In the genomic region with DNA sequence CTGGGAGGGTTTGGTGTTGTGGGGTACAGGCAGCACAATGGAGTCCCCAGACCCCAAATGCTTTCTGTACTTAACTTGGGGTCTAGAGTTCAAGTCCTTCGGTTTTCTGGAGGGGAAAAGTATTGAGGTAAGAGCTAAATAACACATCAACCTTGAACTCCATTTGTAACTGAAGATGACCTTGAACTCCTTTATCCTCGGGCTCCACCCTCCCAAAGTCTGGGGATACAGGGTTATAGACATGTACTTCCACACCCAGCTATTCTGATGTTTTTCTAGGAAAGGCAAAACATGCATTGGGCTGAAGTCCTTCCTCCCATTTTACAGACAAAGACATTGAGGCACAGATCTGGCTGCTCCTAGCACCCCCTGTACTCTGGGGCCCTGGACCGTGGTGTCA, we compare ENCODE assay signal across 8 mouse cellular contexts. TPM values are rescaled to one million over a fixed set of nuclear protein-coding genes. Genes with fewer than 3 reads are reported as not detected.
DNase-seq lines count a peak whose midpoint lies in the region; ATAC-seq and TF ChIP-seq lines count a peak whose summit lies in the region.
"Had no signal": no experiment of that assay in that cellular context is flagged by ENCODE, and none has a peak within 500 bp of the region (broad histone marks: within the 10 kb centered on the region; RNA-seq: fewer than 3 reads in every experiment).

No protein-coding gene starts in this region.

- H3K36me3 ChIP-seq in lung, embryonic 14.5 days (ENCODE audit: insufficient read depth) = no peaks in the 10 kb centered on the region
- H3K36me3 ChIP-seq in forebrain, embryonic 15.5 days = no peaks in the 10 kb centered on the region
- no peaks in the 10 kb centered on the region for H3K36me3 ChIP-seq in limb, embryonic 15.5 days
- no peaks in the 10 kb centered on the region for H3K36me3 ChIP-seq in stomach, embryonic 15.5 days
- H3K36me3 ChIP-seq: hindbrain, embryonic 15.5 days had no signal

- no peaks in the 10 kb centered on the region for H3K9me3 ChIP-seq in lung, embryonic 14.5 days (ENCODE audit: low read depth, low read length)
- H3K9me3 ChIP-seq in forebrain, embryonic 15.5 days = no peaks in the 10 kb centered on the region
- no peaks in the 10 kb centered on the region for H3K9me3 ChIP-seq in limb, embryonic 15.5 days
- no peaks in the 10 kb centered on the region for H3K9me3 ChIP-seq in stomach, embryonic 15.5 days
- H3K9me3 ChIP-seq: hindbrain, embryonic 15.5 days had no signal

- ATAC-seq in lung, embryonic 14.5 days (ENCODE audit: insufficient read depth) = no peak
- no peak for ATAC-seq in forebrain, embryonic 15.5 days (replicated peaks)
- no peak for ATAC-seq in limb, embryonic 15.5 days (ENCODE audit: insufficient number of reproducible peaks, low FRiP score, low TSS enrichment, low read depth)
- no peak for ATAC-seq in stomach, embryonic 15.5 days (ENCODE audit: insufficient read depth, low FRiP score, low read depth)

- DNase-seq in lung, embryonic 14.5 days = no peak
- no peak for DNase-seq in lung, postnatal 25 days (ENCODE audit: low spot score)
- no peak for DNase-seq in cerebellum, postnatal 4 days (ENCODE audit: low spot score in 2 of 2)
- no peak for DNase-seq in cerebellum, postnatal 25 days

- H3K4me3 ChIP-seq in lung, embryonic 14.5 days (ENCODE audit: low read depth, low read length) = no peak overlapping the region
- H3K4me3 ChIP-seq in forebrain, embryonic 15.5 days = no peak overlapping the region
- H3K4me3 ChIP-seq in limb, embryonic 15.5 days = no peak overlapping the region
- H3K4me3 ChIP-seq in stomach, embryonic 15.5 days (replicated peaks) = peak overlapping the region; percentile 35; the same call in 1 of the 2 replicates

- H3K27me3 ChIP-seq in lung, embryonic 14.5 days (ENCODE audit: insufficient read depth, low read length) = peaks cover 14% of the 10 kb centered on the region; the same call in 1 of the 2 replicates
- no peaks in the 10 kb centered on the region for H3K27me3 ChIP-seq in forebrain, embryonic 15.5 days
- peaks cover 32% of the 10 kb centered on the region for H3K27me3 ChIP-seq in limb, embryonic 15.5 days
- 0 out of 2 replicates have a peak, but pooled peaks cover 3% of the 10 kb centered on the region for H3K27me3 ChIP-seq in stomach, embryonic 15.5 days (replicated peaks)

- 79% methylated on average over 3 of the region's 3 CpGs for WGBS in lung, embryonic 14.5 days
- WGBS in forebrain, embryonic 15.5 days = 62% methylated on average over 3 of the region's 3 CpGs
- WGBS in limb, embryonic 15.5 days = 73% methylated on average over 3 of the region's 3 CpGs
- 70% methylated on average over 3 of the region's 3 CpGs for WGBS in stomach, embryonic 15.5 days

- no peak overlapping the region for H3K27ac ChIP-seq in lung, embryonic 14.5 days (ENCODE audit: low read depth)
- H3K27ac ChIP-seq in forebrain, embryonic 15.5 days (replicated peaks) = no peak overlapping the region
- H3K27ac ChIP-seq in limb, embryonic 15.5 days = no peak overlapping the region
- H3K27ac ChIP-seq in stomach, embryonic 15.5 days = no peak overlapping the region

- H3K4me2 ChIP-seq in lung, embryonic 14.5 days = peak overlapping the region; percentile 70
- H3K4me2 ChIP-seq in forebrain, embryonic 15.5 days (replicated peaks) = peak overlapping the region; percentile 46
- peak overlapping the region; percentile 60; the same call in 1 of the 2 replicates for H3K4me2 ChIP-seq in limb, embryonic 15.5 days
- peak overlapping the region; percentile 67 for H3K4me2 ChIP-seq in stomach, embryonic 15.5 days

- TF ChIP-seq CTCF in lung, embryonic 14.5 days (IDR thresholded peaks at IDR 0.05; ENCODE audit: low read depth) = no peak

- no peak overlapping the region for H3K9ac ChIP-seq in lung, embryonic 14.5 days
- H3K9ac ChIP-seq in forebrain, embryonic 15.5 days (replicated peaks) = no peak overlapping the region
- H3K9ac ChIP-seq in limb, embryonic 15.5 days = no peak overlapping the region
- H3K9ac ChIP-seq in stomach, embryonic 15.5 days = no peak overlapping the region

- H3K4me1 ChIP-seq in lung, embryonic 14.5 days (ENCODE audit: insufficient read depth) = peaks cover 16% of the 10 kb centered on the region
- peaks cover 87% of the 10 kb centered on the region for H3K4me1 ChIP-seq in forebrain, embryonic 15.5 days
- H3K4me1 ChIP-seq in limb, embryonic 15.5 days = peaks cover 69% of the 10 kb centered on the region
- H3K4me1 ChIP-seq in stomach, embryonic 15.5 days = peaks cover 12% of the 10 kb centered on the region

RNA-seq across cellular contexts. Expression of a gene that starts 38.9 kb away (rescaled TPM):
- polyA plus RNA-seq in lung, embryonic 14.5 days (2014; fragmentation: Nextera tagmentation; extraction: Ambion mirVana) = 1.4 and 2.0 TPM in 2 replicates
- 14.9 and 18.9 TPM in 2 replicates for polyA plus RNA-seq in forebrain, embryonic 15.5 days (2015; fragmentation: Nextera tagmentation; extraction: Ambion mirVana)
- 5.6 and 5.8 TPM in 2 replicates for polyA plus RNA-seq in limb, embryonic 15.5 days (2015; fragmentation: Nextera tagmentation; extraction: Ambion mirVana)
- polyA plus RNA-seq in stomach, embryonic 15.5 days (2015; fragmentation: Nextera tagmentation; extraction: Ambion mirVana) = 3.5 and 4.2 TPM in 2 replicates
